Mouse (Mus musculus) myocyte (in vitro differentiated cells): ENCODE results near the gene Pde4d.

Experiments
- CEBPB ChIP-seq: IDR thresholded peaks from 2 replicates; pipeline ENCODE4 v1.6.1; 2011; ENCODE audit warnings: mild to moderate bottlenecking, moderate library complexity; ENCODE audit not compliant: poor library complexity, insufficient read depth, severe bottlenecking
- E2F4 ChIP-seq: IDR thresholded peaks from one replicate; pipeline ENCODE4 v1.6.1; 2011; ENCODE audit warnings: mild to moderate bottlenecking, control low read depth, moderate library complexity; ENCODE audit not compliant: insufficient read depth
- MAX ChIP-seq: IDR thresholded peaks from one replicate; pipeline ENCODE4 v1.6.1; 2011; ENCODE audit warnings: low read depth, mild to moderate bottlenecking, control low read depth
- POLR2A ChIP-seq: IDR thresholded peaks from one replicate; pipeline ENCODE4 v1.6.1; 2011; ENCODE audit warnings: low read depth, mild to moderate bottlenecking, control low read depth, moderate library complexity; ENCODE audit not compliant: insufficient read length
- POLR2AphosphoS2 ChIP-seq: IDR thresholded peaks from one replicate; pipeline ENCODE4 v1.6.1; 2011; ENCODE audit warnings: low read depth, control low read depth; ENCODE audit not compliant: insufficient read length
- USF1 ChIP-seq: IDR thresholded peaks from one replicate; pipeline ENCODE4 v1.6.1; 2011; ENCODE audit warnings: low read depth, mild to moderate bottlenecking, control low read depth, moderate library complexity

GRCm38 (mm10) chr13:108618207-108618606, 168.5 kb downstream of the Pde4d start:
- no peak for TF ChIP-seq MAX
- no peak for TF ChIP-seq E2F4
- no peak for TF ChIP-seq POLR2AphosphoS2
- TF ChIP-seq POLR2A, result no peak
- TF ChIP-seq USF1, result no peak
- no peak for TF ChIP-seq CEBPB
